Mouse (Mus musculus): ENCODE measurements at regions not wholly inside any gene's neighbourhood (a gene's known extent, or its start where the extent isn't known, plus 50 kb on each side); places are given as distances from the start of the nearest gene placed in this dataset.

- H3K36me3 ChIP-seq (ENCODE audit: control insufficient read depth, insufficient read depth, low read length), result no peaks in the 10 kb centered on the region
- no peak overlapping the region for H3K9ac ChIP-seq (ENCODE audit: low read length)
- ATAC-seq (replicated peaks; ENCODE audit: low FRiP score, low TSS enrichment, low read depth) (no peak), DNase-seq (ENCODE audit: low spot score) (no peak)
- H3K4me2 ChIP-seq (ENCODE audit: low read length), result no peak overlapping the region
- H3K4me3 ChIP-seq (ENCODE audit: low read depth, low read length), result no peak overlapping the region
- no peaks in the 10 kb centered on the region for H3K9me3 ChIP-seq (ENCODE audit: control insufficient read depth, low read length)
- H3K27ac ChIP-seq (ENCODE audit: low read depth), result no peak overlapping the region
- H3K27me3 ChIP-seq (replicated peaks; ENCODE audit: control insufficient read depth, insufficient read depth, low read length), result no peaks in the 10 kb centered on the region
- no peaks in the 10 kb centered on the region for H3K4me1 ChIP-seq (replicated peaks; ENCODE audit: control insufficient read depth, insufficient read depth, low read length)
Measured at GRCm38 (mm10) chr3:15074949-15075348, 188.9 kb downstream of the Car2 start.

- ATAC-seq (replicated peaks; ENCODE audit: low FRiP score, low TSS enrichment, low read depth) (no peak), DNase-seq (ENCODE audit: low spot score) (no peak)
- Histone ChIP-seq H3K9ac (ENCODE audit: low read length) (no peak overlapping the region), H3K4me1 (replicated peaks; ENCODE audit: control insufficient read depth, insufficient read depth, low read length) (no peaks in the 10 kb centered on the region), H3K36me3 (ENCODE audit: control insufficient read depth, insufficient read depth, low read length) (no peaks in the 10 kb centered on the region), H3K4me2 (ENCODE audit: low read length) (no peak overlapping the region), H3K9me3 (ENCODE audit: control insufficient read depth, low read length) (no peaks in the 10 kb centered on the region), H3K27ac (ENCODE audit: low read depth) (no peak overlapping the region), H3K27me3 (replicated peaks; ENCODE audit: control insufficient read depth, insufficient read depth, low read length) (no peaks in the 10 kb centered on the region), H3K4me3 (ENCODE audit: low read depth, low read length) (no peak overlapping the region)
- 79% methylated on average over 1 of the region's 1 CpGs for WGBS
Measured at GRCm38 (mm10) chr3:15090124-15090523, 204.1 kb downstream of the Car2 start.

- Histone ChIP-seq H3K9me3 (ENCODE audit: control insufficient read depth, low read length) (no peaks in the 10 kb centered on the region), H3K27ac (ENCODE audit: low read depth) (no peak overlapping the region), H3K9ac (ENCODE audit: low read length) (no peak overlapping the region), H3K36me3 (ENCODE audit: control insufficient read depth, insufficient read depth, low read length) (no peaks in the 10 kb centered on the region), H3K4me3 (ENCODE audit: low read depth, low read length) (no peak overlapping the region), H3K27me3 (replicated peaks; ENCODE audit: control insufficient read depth, insufficient read depth, low read length) (no peaks in the 10 kb centered on the region), H3K4me1 (replicated peaks; ENCODE audit: control insufficient read depth, insufficient read depth, low read length) (no peaks in the 10 kb centered on the region), H3K4me2 (ENCODE audit: low read length) (no peak overlapping the region)
- WGBS, result 55% methylated on average over 6 of the region's 6 CpGs
- no peak for DNase-seq (ENCODE audit: low spot score)
- no peak for ATAC-seq (replicated peaks; ENCODE audit: low FRiP score, low TSS enrichment, low read depth)
Measured at GRCm38 (mm10) chr3:15098206-15098817, 212.2 kb downstream of the Car2 start.

- H3K4me2 ChIP-seq (ENCODE audit: low read length), result no peak overlapping the region
- no peaks in the 10 kb centered on the region for H3K36me3 ChIP-seq (ENCODE audit: control insufficient read depth, insufficient read depth, low read length)
- ATAC-seq (replicated peaks; ENCODE audit: low FRiP score, low TSS enrichment, low read depth) (no peak), DNase-seq (ENCODE audit: low spot score) (no peak)
- H3K27me3 ChIP-seq (replicated peaks; ENCODE audit: control insufficient read depth, insufficient read depth, low read length), result no peaks in the 10 kb centered on the region
- H3K27ac ChIP-seq (ENCODE audit: low read depth), result no peak overlapping the region
- no peak overlapping the region for H3K4me3 ChIP-seq (ENCODE audit: low read depth, low read length)
- H3K9ac ChIP-seq (ENCODE audit: low read length), result no peak overlapping the region
- no peaks in the 10 kb centered on the region for H3K9me3 ChIP-seq (ENCODE audit: control insufficient read depth, low read length)
- no peaks in the 10 kb centered on the region for H3K4me1 ChIP-seq (replicated peaks; ENCODE audit: control insufficient read depth, insufficient read depth, low read length)
Measured at GRCm38 (mm10) chr3:15098981-15099380, 212.9 kb downstream of the Car2 start.

- Histone ChIP-seq H3K4me2 (ENCODE audit: low read length) (no peak overlapping the region), H3K4me1 (replicated peaks; ENCODE audit: control insufficient read depth, insufficient read depth, low read length) (no peaks in the 10 kb centered on the region; the same call in 1 of the 2 replicates), H3K36me3 (ENCODE audit: control insufficient read depth, insufficient read depth, low read length) (no peaks in the 10 kb centered on the region), H3K27ac (ENCODE audit: low read depth) (no peak overlapping the region), H3K9me3 (ENCODE audit: control insufficient read depth, low read length) (no peaks in the 10 kb centered on the region), H3K27me3 (replicated peaks; ENCODE audit: control insufficient read depth, insufficient read depth, low read length) (no peaks in the 10 kb centered on the region), H3K4me3 (ENCODE audit: low read depth, low read length) (no peak overlapping the region), H3K9ac (ENCODE audit: low read length) (no peak overlapping the region)
- no peak for DNase-seq (ENCODE audit: low spot score)
- 38% methylated on average over 4 of the region's 4 CpGs for WGBS
- ATAC-seq (replicated peaks; ENCODE audit: low FRiP score, low TSS enrichment, low read depth), result no peak
Measured at GRCm38 (mm10) chr3:15105627-15106026, 219.6 kb downstream of the Car2 start.

GRCm38 (mm10) chr3:15106281-15106680, 220.2 kb downstream of the Car2 start:
- H3K4me3 ChIP-seq (ENCODE audit: low read depth, low read length), result no peak overlapping the region
- H3K4me2 ChIP-seq (ENCODE audit: low read length), result no peak overlapping the region
- H3K9ac ChIP-seq (ENCODE audit: low read length), result no peak overlapping the region
- no peaks in the 10 kb centered on the region for H3K36me3 ChIP-seq (ENCODE audit: control insufficient read depth, insufficient read depth, low read length)
- no peak for ATAC-seq (replicated peaks; ENCODE audit: low FRiP score, low TSS enrichment, low read depth)
- no peak overlapping the region for H3K27ac ChIP-seq (ENCODE audit: low read depth)
- H3K4me1 ChIP-seq (replicated peaks; ENCODE audit: control insufficient read depth, insufficient read depth, low read length), result no peaks in the 10 kb centered on the region; the same call in 1 of the 2 replicates
- DNase-seq (ENCODE audit: low spot score), result no peak
- no peaks in the 10 kb centered on the region for H3K27me3 ChIP-seq (replicated peaks; ENCODE audit: control insufficient read depth, insufficient read depth, low read length)
- WGBS, result 90% methylated on average over 6 of the region's 6 CpGs
- H3K9me3 ChIP-seq (ENCODE audit: control insufficient read depth, low read length), result no peaks in the 10 kb centered on the region

- Histone ChIP-seq H3K4me2 (ENCODE audit: low read length) (no peak overlapping the region), H3K4me1 (replicated peaks; ENCODE audit: control insufficient read depth, insufficient read depth, low read length) (peaks cover 1% of the 10 kb centered on the region; the same call in 1 of the 2 replicates), H3K27me3 (replicated peaks; ENCODE audit: control insufficient read depth, insufficient read depth, low read length) (no peaks in the 10 kb centered on the region), H3K9ac (ENCODE audit: low read length) (no peak overlapping the region), H3K9me3 (ENCODE audit: control insufficient read depth, low read length) (no peaks in the 10 kb centered on the region), H3K36me3 (ENCODE audit: control insufficient read depth, insufficient read depth, low read length) (no peaks in the 10 kb centered on the region), H3K4me3 (ENCODE audit: low read depth, low read length) (no peak overlapping the region), H3K27ac (ENCODE audit: low read depth) (no peak overlapping the region)
- ATAC-seq (replicated peaks; ENCODE audit: low FRiP score, low TSS enrichment, low read depth) (no peak), DNase-seq (ENCODE audit: low spot score) (no peak)
- 89% methylated on average over 5 of the region's 5 CpGs for WGBS
Measured at GRCm38 (mm10) chr3:15107301-15107700, 221.2 kb downstream of the Car2 start.

- 59% methylated on average over 9 of the region's 9 CpGs for WGBS
- no peak overlapping the region for H3K27ac ChIP-seq (ENCODE audit: low read depth)
- H3K4me3 ChIP-seq (ENCODE audit: low read depth, low read length), result no peak overlapping the region
- no peak overlapping the region for H3K9ac ChIP-seq (ENCODE audit: low read length)
- H3K4me2 ChIP-seq (ENCODE audit: low read length), result no peak overlapping the region
- no peaks in the 10 kb centered on the region for H3K9me3 ChIP-seq (ENCODE audit: control insufficient read depth, low read length)
- no peak for DNase-seq (ENCODE audit: low spot score)
- H3K4me1 ChIP-seq (replicated peaks; ENCODE audit: control insufficient read depth, insufficient read depth, low read length), result peaks cover 4% of the 10 kb centered on the region; the same call in 1 of the 2 replicates
- H3K36me3 ChIP-seq (ENCODE audit: control insufficient read depth, insufficient read depth, low read length), result no peaks in the 10 kb centered on the region
- ATAC-seq (replicated peaks; ENCODE audit: low FRiP score, low TSS enrichment, low read depth), result no peak
- no peaks in the 10 kb centered on the region for H3K27me3 ChIP-seq (replicated peaks; ENCODE audit: control insufficient read depth, insufficient read depth, low read length)
Measured at GRCm38 (mm10) chr3:15108239-15108934, 222.3 kb downstream of the Car2 start.
